Mouse (Mus musculus): Measurements from ENCODE around the gene Mettl9. TPM values are rescaled to one million over a fixed set of nuclear protein-coding genes. Genes with fewer than 3 reads are reported as not detected.

Mettl9 gene
- total RNA-seq, 2 experiments from 2014 or later: 41.8 to 48.8 TPM

DNA sequence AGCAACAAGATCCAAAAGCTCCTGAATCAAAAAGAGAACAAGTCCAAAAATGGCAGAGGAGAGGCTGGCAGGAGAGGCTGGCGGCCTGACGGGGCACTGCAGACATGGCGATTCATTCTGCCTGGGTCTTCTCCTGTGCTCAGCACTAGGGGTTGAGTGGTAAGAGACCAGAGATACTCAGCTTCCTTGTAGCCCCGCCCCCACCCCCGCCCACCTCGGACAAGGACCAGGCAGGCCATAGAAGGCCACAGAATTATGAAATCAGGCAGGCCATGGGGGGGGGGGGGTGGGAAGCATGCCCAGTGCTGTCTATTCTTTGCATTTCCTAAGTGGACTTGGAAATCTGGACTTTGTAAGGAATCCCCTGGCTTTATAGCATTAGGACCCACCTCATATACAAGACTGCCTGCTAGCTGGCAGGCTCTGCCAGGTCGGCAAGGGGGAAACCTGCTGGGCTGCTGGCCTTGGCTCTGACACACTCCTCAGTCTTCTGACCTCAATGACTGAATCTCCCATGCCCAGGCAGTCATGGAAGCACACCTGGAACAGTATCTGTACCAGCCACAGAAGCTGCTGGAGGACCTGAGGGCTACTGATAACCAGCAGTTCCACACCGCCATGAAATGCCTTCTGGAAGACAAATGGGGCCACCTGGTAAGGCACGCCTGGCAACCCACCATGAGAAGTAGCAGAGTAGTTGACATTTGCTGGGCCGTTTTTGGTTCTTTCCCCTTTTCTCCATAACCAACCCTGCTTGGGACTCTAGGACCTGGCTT, 64.6 kb downstream of the Mettl9 start:
- DNase-seq: no peak

DNA sequence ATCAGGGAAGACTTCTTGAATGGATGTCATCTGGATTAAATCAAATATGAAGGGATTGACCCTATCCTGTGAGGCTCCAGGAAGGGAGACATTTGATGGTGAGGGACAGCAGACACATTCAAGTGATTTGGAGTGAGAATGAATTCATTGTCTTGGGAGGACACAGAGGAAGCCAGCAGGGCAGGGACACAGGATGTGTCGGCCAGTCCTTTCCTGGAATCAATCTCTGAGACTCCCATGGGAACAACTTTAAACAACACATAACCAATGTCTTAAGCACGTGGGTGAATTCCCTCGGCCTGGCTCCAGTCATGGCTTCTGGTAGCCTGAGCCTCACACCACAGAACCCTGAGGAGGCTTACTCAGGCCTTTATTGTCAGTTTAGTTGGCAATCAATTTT, 73.6 kb downstream of the Mettl9 start:
- DNase-seq: no peak

DNA sequence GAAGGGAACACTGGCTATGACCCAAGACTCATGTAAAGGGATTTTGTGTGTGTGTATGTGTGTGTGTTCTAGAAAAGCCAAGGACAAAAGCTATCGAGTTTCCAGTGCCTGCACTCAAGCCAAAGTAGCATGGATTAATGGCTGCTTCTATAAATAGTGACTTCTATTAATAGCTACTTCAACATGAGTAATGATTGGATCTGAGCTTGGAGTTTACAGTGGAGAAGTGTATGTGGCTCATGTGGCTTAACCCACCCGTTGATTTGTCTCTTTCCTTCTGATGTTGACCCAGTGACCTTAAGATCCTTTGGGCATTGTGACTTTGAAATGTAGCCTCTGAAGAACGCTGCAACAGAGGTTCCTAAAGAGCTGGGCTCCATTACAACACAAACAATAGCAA, 77.1 kb downstream of the Mettl9 start:
- no peak for DNase-seq

DNA sequence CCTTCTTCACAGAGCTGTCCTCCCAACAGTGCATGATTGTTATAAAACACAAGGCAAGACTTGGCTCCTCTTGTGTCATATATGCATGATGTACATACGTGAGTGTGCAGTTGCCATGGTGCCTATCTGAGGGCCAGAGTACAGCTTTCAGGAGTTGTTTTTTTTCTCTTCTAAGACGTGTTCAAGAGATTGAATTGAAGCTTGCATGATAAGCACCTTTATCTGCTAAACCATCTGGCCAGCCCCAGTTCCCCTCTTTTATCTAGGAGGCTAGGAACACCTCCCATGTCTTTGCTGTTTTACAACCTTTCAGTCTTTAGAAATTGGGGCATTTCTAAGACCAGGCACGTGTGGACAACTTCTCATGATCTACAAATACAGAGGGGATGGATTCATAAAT, 77.5 kb downstream of the Mettl9 start:
- no peak for DNase-seq

DNA sequence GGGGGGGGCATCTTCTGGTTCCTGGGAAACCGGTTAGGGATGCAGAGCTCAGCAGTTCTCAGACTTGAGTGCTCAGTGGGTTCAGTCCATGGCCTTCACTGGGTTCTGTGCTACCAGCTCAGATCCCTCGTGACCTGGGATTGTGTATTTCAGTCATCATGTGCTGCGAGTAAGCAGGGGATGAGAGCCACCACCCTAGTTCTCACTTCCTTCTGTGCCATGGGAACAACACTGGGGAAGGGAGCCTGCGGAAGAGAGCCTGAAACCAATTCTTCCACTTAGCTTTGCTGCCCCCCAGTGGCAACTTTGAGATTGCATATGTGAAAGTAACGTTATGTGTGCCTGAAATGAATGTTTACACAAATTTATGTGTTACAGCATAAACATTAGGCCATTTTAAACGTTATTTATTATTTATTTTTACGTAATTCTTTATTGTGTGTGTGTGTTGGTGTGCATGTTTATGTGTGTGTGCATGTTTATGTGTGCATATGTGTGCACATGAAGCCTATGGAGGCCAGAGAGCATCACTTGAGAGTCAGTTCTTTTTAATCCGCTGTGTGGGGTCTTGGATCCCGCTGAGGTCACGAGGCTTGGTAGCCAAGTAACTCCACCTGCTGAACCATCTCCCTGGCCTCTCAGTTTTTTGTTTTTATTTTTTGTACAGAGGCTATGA, 86.0 kb downstream of the Mettl9 start:
- peak; percentile 89 for DNase-seq

Other genes with a start within 250 kb of the Mettl9 start
- gene Gm5737, start 222.1 kb upstream of the Mettl9 start, total RNA-seq (2021): under 1 TPM in 1 of 2 experiments, not detected in 1; 0.31 TPM
- gene Eef2k, start 191.6 kb upstream of the Mettl9 start, total RNA-seq (2021): 10 to 100 TPM; 56.3 to 60.9 TPM
- gene Polr3e, start 116.7 kb upstream of the Mettl9 start, total RNA-seq (2021): 10 to 100 TPM; 14.0 to 15.9 TPM
- 10 to 100 TPM in 1 of 2 experiments, 1 to 10 TPM in 1; 6.9 to 10.9 TPM for gene Cdr2, start 52.1 kb upstream of the Mettl9 start, total RNA-seq (2021)
- gene Mfsd13b, start 51.9 kb upstream of the Mettl9 start, total RNA-seq (2021): not detected
- gene Igsf6, start 40.1 kb downstream of the Mettl9 start, total RNA-seq (2021): 1 to 10 TPM in 1 of 2 experiments, under 1 TPM in 1; 0.78 to 1.5 TPM
- 1 to 10 TPM; 1.0 to 1.5 TPM for gene Otoa, start 47.2 kb downstream of the Mettl9 start, total RNA-seq (2021)